Mouse (Mus musculus): Measurements from ENCODE around the gene Msmb.
"Not testable (repeated sequence)": the region's sequence is repeated elsewhere in the genome, so short reads cannot be mapped to it uniquely, and the experiment has no call there.

The Msmb gene

DNA sequence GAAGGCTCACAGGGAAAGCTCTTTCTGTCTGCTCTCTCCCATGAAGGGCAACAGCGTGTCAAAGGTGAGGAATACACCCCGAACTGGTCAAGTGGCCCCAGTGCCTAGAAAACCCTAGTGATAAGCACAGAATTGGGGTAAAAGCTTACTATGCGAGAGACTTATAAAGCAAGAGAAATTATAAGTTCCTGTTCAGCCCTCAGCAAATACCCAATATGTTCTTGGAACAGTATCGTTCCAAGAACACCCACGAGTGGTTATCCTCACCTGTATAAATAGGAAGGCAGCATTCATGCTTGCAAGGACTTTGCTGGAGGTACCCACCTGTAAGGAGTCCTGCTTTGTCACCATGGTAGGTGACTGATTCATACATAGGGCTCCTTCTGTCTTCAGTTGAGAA lies at the start of gene Msmb:
Gene Msmb, plus strand, starts transcription at position 301 of the 400 bp plus-strand sequence.
- DNase-seq (ENCODE audit: low spot score): no peak

DNA sequence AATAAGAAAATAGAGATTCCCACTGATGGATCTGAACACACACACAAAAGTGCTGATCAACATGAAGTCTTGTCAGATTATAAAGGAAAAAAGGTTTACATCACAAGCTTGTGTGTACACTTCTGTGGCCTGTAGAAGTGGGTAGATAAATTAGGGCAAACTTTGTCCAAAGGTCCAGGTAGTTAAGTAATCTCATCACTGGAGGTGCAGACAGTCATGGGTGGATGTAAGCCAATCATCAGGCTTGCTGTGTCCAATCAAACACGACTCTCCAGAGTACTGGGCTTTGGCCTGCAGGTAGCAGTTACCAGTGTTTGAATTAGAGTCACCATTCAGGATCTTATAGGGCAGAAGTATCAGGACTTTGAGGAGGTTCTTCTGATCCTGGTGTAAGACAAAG lies 48.8 kb upstream of the Msmb start:
- DNase-seq (ENCODE audit: low spot score): no peak

- DNase-seq (ENCODE audit: low spot score): no peak
These were observed 48.2 kb upstream of the Msmb start for GRCm38 (mm10) chr14:32093500-32094117.

GRCm38 (mm10) chr14:32095646-32096045 lies 46.2 kb upstream of the Msmb start:
- DNase-seq (ENCODE audit: low spot score): no peak

- no peak for DNase-seq (ENCODE audit: low spot score)
These were observed 45.1 kb upstream of the Msmb start for GRCm38 (mm10) chr14:32096740-32097139.

DNA sequence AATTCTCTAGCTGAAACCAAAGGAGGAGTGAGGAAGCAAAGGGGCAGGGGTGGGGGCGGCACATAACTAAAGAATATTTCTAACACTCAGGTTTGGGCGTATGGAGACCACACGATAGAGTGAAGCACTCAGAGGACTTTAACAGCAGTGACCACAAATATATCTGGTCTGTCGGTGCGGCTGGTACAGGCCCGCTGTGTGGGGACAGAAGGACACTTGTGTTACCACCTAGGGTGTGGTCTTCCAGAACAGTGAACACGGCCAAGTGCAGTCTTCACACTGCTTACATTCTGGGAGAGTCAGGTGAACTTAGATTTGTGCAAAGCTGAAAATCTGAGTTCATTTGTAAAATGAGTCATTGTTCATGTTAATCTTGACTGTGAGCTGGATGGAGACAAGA lies 44.1 kb upstream of the Msmb start:
- no peak for DNase-seq (ENCODE audit: low spot score)

GRCm38 (mm10) chr14:32098951-32099350 lies 42.9 kb upstream of the Msmb start:
- DNase-seq (ENCODE audit: low spot score): no peak

GRCm38 (mm10) chr14:32103556-32103955 lies 38.3 kb upstream of the Msmb start:
- no peak for DNase-seq (ENCODE audit: low spot score)

DNA sequence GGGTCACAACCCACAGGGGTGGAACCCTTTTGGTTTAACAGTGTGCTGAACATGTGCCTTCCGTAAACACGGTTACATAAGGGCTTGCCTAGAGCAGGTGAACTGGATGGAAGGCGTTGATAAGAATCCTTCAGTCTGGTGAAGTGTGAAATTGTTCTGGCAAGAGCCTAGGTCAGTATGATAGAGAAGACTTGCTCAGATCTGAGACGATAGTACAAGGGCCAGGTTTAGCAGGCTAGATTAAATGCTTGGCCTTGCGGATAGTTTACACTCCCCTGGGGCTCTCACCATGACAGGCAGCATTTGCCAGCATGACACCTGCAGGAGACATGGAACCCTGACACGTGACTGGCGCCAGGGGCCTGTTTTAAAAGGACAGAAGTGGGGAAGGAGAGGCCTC lies 36.2 kb upstream of the Msmb start:
- DNase-seq (ENCODE audit: low spot score): no peak

DNA sequence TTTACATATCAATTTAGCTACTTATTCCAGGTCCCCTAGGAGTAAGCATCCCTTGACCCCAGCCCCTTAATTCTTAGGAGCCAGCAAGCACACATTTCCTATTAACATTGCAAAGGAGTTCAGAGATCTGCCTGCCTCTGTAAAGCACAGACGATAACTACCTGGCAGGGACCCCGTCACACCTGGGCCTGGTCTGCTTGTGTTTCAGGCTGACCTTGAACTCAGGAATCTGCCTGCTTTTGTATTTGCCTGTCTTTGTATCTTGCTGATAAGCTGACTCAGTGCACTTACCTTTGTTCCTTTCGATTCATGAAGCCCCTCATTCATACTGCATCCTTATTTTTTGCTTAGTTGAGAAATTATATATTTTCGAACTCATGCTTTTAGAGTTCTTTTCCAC lies 34.9 kb upstream of the Msmb start:
- DNase-seq (ENCODE audit: low spot score): no peak

DNA sequence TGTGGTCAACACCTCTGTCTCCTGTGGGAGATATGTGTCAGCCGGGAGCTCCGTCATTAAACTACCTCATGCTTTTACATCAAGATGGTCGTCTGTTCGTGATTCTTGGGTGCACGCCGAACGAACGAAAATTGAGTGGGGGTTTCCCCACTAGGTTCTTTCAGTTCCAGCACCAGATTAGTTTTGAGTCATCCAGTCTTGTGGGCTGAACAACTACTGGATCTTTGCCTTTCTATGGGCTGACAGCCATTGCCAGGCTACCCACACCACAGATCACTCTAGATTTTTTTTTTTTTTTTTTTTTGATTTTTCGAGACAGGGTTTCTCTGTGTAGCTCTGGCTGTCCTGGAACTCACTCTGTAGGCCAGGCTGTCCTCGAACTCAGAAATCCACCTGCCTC lies 29.7 kb upstream of the Msmb start:
- not testable (repeated sequence) for DNase-seq (ENCODE audit: low spot score)

- no peak for DNase-seq (ENCODE audit: low spot score)
These were observed 20.6 kb upstream of the Msmb start for GRCm38 (mm10) chr14:32120940-32121919.

DNA sequence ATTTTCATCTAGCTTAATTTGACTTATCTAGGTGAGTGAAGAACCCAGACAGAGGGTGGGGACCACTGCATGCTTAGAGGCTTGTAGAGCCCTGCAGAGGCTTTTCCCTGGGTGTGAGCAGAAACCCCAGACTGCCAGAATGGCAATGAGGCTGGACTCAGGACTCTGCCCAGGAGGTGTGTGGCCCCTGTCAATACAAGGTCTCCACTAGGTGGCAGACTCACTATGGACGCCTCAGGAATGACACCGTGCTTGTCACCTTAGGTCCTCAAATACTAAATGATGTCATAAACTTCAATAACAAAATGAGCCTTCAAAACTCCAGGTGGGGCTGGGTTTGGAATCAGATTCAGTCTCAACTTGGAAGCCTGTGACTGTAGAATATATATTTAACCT lies 19.9 kb upstream of the Msmb start:
- peak; percentile 63 for DNase-seq (ENCODE audit: low spot score)

GRCm38 (mm10) chr14:32124261-32124660 lies 17.6 kb upstream of the Msmb start:
- DNase-seq (ENCODE audit: low spot score): no peak

DNA sequence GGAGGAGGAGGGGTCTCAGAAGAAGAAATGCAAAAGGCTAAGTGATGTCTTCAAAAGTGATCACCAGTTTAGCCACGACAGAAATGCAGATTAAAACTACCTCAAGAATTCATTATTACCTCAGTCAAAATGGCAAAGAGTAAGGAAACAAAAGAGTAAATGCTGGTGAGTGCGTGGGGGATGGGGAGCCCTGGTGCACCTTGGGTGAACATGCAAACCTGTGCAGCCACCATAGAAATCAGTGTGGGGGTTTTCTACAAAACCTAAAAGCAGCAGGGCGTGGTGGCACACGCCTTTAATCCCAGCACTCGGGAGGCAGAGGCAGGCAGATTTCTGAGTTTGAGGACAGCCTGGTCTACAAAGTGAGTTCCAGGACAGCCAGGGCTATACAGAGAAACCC lies 16.6 kb upstream of the Msmb start:
- DNase-seq (ENCODE audit: low spot score): not testable (repeated sequence)

- DNase-seq (ENCODE audit: low spot score): no peak
These were observed 13.4 kb upstream of the Msmb start for GRCm38 (mm10) chr14:32128409-32128808.

GRCm38 (mm10) chr14:32131836-32132235 lies 10.0 kb upstream of the Msmb start:
- DNase-seq (ENCODE audit: low spot score): peak; percentile 61

DNA sequence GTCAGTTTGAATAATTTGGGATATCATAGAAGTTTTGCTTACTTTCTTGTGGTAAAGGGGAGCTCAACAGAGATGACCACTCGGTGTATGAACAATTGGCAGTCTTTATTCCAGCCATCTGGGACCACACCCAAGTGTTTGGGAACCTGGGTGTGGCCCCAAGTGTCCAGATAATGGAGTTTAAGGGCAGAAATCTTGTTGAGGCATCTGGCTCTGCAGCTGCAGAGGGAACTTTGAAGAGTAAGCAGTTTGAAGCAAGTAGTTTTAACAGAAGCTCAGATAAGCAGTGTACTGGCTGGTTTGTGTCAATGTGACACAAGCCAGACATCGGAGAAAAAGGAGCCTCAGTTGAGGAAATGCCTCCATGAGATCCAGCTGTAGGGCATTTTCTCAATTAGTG lies 7.5 kb upstream of the Msmb start:
- DNase-seq (ENCODE audit: low spot score): peak; percentile 53

- not testable (repeated sequence) for DNase-seq (ENCODE audit: low spot score)
These were observed 5.4 kb upstream of the Msmb start for GRCm38 (mm10) chr14:32136467-32136866.

GRCm38 (mm10) chr14:32140359-32140965 lies 1.4 kb upstream of the Msmb start:
- no peak for DNase-seq (ENCODE audit: low spot score)

DNA sequence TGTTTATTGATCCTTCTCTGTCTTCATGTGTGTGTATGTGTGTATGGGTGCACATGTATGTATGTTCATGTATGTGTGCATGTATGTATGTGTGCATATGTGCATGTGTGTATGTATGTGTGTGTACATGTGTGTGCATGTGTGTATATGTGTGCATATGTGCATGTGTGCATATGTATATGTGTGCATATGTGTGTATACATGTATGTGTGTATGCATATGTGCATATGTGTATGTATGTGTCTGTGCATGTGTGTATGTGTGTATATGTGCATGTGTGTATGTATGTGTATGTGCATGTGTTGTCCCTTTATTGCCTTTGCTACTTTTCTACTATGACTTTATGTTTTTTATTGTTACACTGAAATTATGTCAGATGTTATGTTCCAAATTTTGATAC lies 2.9 kb downstream of the Msmb start:
- DNase-seq (ENCODE audit: low spot score): no peak

DNA sequence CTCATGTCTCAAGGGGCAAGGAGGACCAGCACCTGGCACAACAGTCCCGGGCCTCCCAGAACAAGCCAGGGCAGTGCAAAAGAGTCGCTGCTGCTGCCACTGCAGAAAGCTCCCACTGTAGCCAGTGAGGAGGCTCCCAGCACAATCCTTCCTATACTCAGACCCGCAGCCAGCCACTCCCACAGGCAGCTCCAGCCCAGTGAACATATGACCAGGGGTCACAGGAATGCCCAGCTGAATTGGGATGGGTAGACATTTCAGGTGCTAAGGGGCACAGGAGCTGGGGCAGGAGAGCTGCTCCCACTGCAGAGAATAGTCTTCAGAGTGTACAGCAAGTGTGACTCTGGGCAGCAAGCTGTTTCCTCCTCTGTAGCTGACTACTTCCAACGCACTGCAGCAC lies 3.6 kb downstream of the Msmb start:
- no peak for DNase-seq (ENCODE audit: low spot score)

All from c-Kit-positive CD71-positive TER-119-positive erythroid progenitor cells, embryonic 14.5 days (primary cell).